Mouse (Mus musculus): ENCODE measurements at regions not wholly inside any gene's neighbourhood (a gene's known extent, or its start where the extent isn't known, plus 50 kb on each side); places are given as distances from the start of the nearest gene placed in this dataset.

DNA sequence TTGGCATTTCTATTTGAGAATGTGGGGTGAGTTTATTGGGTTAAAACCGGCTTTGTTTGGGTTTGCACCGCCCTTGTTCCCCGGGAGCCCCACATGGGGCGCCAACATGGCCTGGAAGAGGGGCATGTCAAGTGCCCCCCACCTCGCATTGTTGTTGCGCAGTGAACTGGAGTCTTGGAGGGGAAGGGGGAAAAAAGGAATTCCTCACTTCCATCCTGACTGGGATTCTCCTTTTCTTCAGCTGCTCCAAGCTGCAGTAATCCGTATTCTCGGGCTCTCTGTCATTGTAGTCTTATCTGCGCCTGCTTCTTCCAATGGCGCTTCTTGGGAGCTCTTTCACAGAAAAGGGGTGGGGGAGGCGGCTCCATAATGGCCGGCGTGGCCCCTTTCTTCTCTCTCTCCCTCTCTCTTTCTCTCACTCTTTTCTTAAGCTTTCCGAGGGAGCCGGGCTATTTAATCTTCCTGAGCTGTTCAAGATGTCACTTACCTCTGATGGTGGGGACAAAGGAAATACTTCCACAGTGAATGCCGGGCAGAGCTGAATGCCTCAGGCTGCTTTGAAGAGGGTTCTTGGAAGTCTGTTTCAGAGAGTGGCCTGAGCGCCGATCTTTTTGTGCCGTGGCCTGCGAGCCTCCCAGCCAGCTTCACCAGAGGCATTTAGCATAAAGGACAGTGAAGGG, 218.6 kb downstream of the Mycn start:
- Histone ChIP-seq H3K9me3 (ENCODE audit: control insufficient read depth, low read length) (no peaks in the 10 kb centered on the region), H3K27ac (no peak overlapping the region), H3K4me3 (ENCODE audit: insufficient read depth in 1 of 2, low read depth in 2 of 2, low read length in 2 of 2) (no peak overlapping the region), H3K4me1 (replicated peaks; ENCODE audit: control insufficient read depth in 2 of 2, insufficient read depth in 2 of 2, low read length in 1 of 2) (0 out of 4 replicates have a peak, but pooled peaks cover 0 to 1% of the 10 kb centered on the region in 2 experiments), H3K9ac (replicated peaks) (no peak overlapping the region), H3K36me3 (replicated peaks; ENCODE audit: control insufficient read depth, insufficient read depth, low read depth) (no peaks in the 10 kb centered on the region), H3K27me3 (ENCODE audit: control insufficient read depth, insufficient read depth, low read length) (no peaks in the 10 kb centered on the region; the same call in 1 of the 2 replicates), H3K4me2 (ENCODE audit: low read depth) (no peak overlapping the region)
- 80% methylated on average over 20 of the region's 20 CpGs for WGBS (ENCODE audit: insufficient replicate concordance)
- no peak for ATAC-seq (ENCODE audit: insufficient read depth)
- no peak for DNase-seq (ENCODE audit: low read depth in 3 of 3, low spot score in 3 of 3)
- TF ChIP-seq CTCF (IDR thresholded peaks at IDR 0.05; ENCODE audit: low read depth), result no peak
- TF ChIP-seq EP300 (IDR thresholded peaks at IDR 0.05; ENCODE audit: low read depth), result no peak

DNA sequence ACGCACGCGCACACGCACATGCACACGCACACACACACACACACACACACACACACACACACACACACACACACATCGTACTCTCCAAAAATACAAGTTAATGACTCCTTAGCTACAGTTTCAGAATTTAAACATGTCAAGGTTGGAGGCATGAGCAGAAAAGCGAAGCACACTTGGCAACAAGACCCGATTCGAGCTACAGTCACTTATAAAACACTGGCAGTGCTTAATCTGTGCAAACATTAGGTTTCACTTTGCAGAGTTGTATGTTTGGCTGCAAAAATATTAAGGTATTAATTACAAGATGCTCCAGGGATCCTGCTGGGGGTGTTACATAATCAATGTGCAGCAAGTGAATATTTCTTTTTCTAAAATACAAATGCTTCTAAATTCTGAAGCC, 225.0 kb downstream of the Mycn start:
- no peak overlapping the region for H3K4me2 ChIP-seq (ENCODE audit: low read depth)
- no peaks in the 10 kb centered on the region for H3K9me3 ChIP-seq (ENCODE audit: control insufficient read depth, low read length)
- no peak overlapping the region for H3K4me3 ChIP-seq (ENCODE audit: insufficient read depth in 1 of 2, low read depth in 2 of 2, low read length in 2 of 2)
- H3K36me3 ChIP-seq (replicated peaks; ENCODE audit: control insufficient read depth, insufficient read depth, low read depth), result no peaks in the 10 kb centered on the region
- DNase-seq (ENCODE audit: low read depth in 3 of 3, low spot score in 3 of 3) (no peak), ATAC-seq (ENCODE audit: insufficient read depth) (no peak)
- H3K27me3 ChIP-seq (ENCODE audit: control insufficient read depth, insufficient read depth, low read length), result no peaks in the 10 kb centered on the region
- no peak overlapping the region for H3K27ac ChIP-seq
- no peak overlapping the region for H3K9ac ChIP-seq (replicated peaks)
- H3K4me1 ChIP-seq (replicated peaks; ENCODE audit: control insufficient read depth in 2 of 2, insufficient read depth in 2 of 2, low read length in 1 of 2), result no peaks in the 10 kb centered on the region
- no peak for TF ChIP-seq CTCF (IDR thresholded peaks at IDR 0.05; ENCODE audit: low read depth)
- WGBS (ENCODE audit: insufficient replicate concordance), result 74% methylated on average over 9 of the region's 9 CpGs

DNA sequence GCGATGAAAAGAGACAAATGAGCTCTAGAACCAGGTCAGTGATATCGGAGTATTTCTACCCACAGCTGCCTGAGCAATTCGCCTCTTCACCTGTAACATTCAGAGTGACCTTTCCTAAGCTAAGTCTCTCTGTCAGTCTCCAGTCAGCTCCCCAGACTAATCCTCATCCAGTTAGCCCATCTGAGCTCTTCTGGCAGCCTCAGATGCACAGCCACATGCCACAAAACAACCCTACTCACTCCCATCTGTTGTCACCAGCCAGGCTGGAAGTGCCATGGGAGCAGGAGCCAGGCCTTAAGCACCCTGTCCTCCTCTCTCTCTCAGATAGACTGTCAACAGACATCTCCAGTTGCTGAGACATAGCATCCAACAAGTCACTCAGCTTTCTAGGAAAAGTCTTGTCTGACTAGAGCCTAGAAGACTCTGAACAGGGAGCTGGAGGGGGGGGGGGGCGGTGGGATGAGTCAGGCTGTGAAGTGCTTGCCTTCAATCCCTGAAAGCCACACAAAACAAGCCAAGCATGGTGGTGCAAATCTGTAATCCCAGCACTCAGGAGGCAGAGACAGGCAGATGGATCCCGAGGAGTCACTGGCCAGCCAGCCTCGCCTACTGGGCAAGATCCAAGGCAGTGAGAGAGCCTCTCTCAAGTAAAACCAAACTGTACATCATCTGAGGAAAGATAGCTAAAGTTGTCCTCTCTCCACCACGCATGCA, 225.6 kb downstream of the Mycn start:
- no peaks in the 10 kb centered on the region for H3K9me3 ChIP-seq (ENCODE audit: control insufficient read depth, low read length)
- no peak overlapping the region for H3K4me2 ChIP-seq (ENCODE audit: low read depth)
- H3K27ac ChIP-seq, result no peak overlapping the region
- no peak for DNase-seq (ENCODE audit: low read depth in 3 of 3, low spot score in 3 of 3)
- no peaks in the 10 kb centered on the region for H3K4me1 ChIP-seq (replicated peaks; ENCODE audit: control insufficient read depth in 2 of 2, insufficient read depth in 2 of 2, low read length in 1 of 2)
- H3K27me3 ChIP-seq (ENCODE audit: control insufficient read depth, insufficient read depth, low read length), result no peaks in the 10 kb centered on the region
- H3K36me3 ChIP-seq (replicated peaks; ENCODE audit: control insufficient read depth, insufficient read depth, low read depth), result no peaks in the 10 kb centered on the region
- TF ChIP-seq EP300 (IDR thresholded peaks at IDR 0.05; ENCODE audit: low read depth) (no peak), CTCF (IDR thresholded peaks at IDR 0.05; ENCODE audit: low read depth) (no peak)
- H3K9ac ChIP-seq (replicated peaks), result no peak overlapping the region
- ATAC-seq (ENCODE audit: insufficient read depth), result no peak
- WGBS (ENCODE audit: insufficient replicate concordance), result 57% methylated on average over 7 of the region's 7 CpGs
- no peak overlapping the region for H3K4me3 ChIP-seq (ENCODE audit: insufficient read depth in 1 of 2, low read depth in 2 of 2, low read length in 2 of 2)

DNA sequence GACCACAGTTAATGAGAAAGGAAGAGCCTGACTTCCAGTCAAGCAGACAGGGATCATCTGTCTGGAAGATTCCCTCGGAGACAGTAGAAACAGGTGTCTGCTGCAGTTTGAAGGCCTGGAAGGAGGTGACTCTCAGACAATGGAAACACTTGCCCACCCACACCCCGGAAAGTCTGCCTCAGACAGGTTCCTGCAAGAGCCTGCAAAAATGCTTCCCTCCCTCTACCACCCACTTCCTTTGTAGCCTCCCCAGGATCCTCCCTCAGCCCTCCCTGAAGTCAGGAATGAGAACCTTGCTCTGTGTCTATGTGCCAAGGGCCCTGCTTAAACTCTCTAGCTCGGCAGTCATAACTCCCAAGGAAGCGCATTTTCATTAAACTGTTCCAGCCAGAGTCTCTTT, 226.2 kb downstream of the Mycn start:
- TF ChIP-seq CTCF (IDR thresholded peaks at IDR 0.05; ENCODE audit: low read depth) (no peak), EP300 (IDR thresholded peaks at IDR 0.05; ENCODE audit: low read depth) (no peak)
- Histone ChIP-seq H3K4me3 (ENCODE audit: insufficient read depth in 1 of 2, low read depth in 2 of 2, low read length in 2 of 2) (no peak overlapping the region), H3K9me3 (ENCODE audit: control insufficient read depth, low read length) (no peaks in the 10 kb centered on the region), H3K4me2 (ENCODE audit: low read depth) (no peak overlapping the region), H3K27ac (no peak overlapping the region), H3K27me3 (ENCODE audit: control insufficient read depth, insufficient read depth, low read length) (no peaks in the 10 kb centered on the region), H3K9ac (replicated peaks) (no peak overlapping the region), H3K4me1 (replicated peaks; ENCODE audit: control insufficient read depth in 2 of 2, insufficient read depth in 2 of 2, low read length in 1 of 2) (no peaks in the 10 kb centered on the region), H3K36me3 (replicated peaks; ENCODE audit: control insufficient read depth, insufficient read depth, low read depth) (no peaks in the 10 kb centered on the region)
- 57% methylated on average over 4 of the region's 4 CpGs for WGBS (ENCODE audit: insufficient replicate concordance)
- DNase-seq (ENCODE audit: low read depth in 3 of 3, low spot score in 3 of 3) (no peak), ATAC-seq (ENCODE audit: insufficient read depth) (no peak)

DNA sequence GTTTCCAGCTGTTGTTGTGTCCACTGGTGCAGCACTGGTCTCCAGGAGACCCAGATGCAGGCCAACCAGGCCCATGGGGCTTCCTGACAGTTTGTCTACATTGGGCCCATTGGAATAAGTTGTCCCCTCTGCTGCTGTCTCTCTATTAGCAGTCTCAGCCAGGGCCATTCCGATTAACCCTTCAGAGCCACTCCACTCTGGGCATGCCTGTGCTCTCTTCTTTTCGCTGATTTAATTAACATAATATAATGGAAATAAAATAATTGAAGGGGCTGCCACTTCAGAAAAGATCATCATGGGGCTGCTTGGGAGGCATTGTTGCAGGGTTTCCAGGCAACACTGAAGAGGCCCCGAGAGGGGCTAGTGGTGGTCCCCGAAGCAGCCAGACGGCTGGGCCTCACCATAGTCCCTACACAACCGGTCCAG, 231.5 kb downstream of the Mycn start:
- no peak overlapping the region for H3K9ac ChIP-seq (replicated peaks)
- DNase-seq (ENCODE audit: low read depth in 3 of 3, low spot score in 3 of 3), result no peak
- no peak for TF ChIP-seq EP300 (IDR thresholded peaks at IDR 0.05; ENCODE audit: low read depth)
- TF ChIP-seq CTCF (IDR thresholded peaks at IDR 0.05; ENCODE audit: low read depth), result no peak
- WGBS (ENCODE audit: insufficient replicate concordance), result 65% methylated on average over 6 of the region's 6 CpGs
- H3K27ac ChIP-seq, result no peak overlapping the region
- H3K9me3 ChIP-seq (ENCODE audit: control insufficient read depth, low read length), result no peaks in the 10 kb centered on the region
- H3K4me1 ChIP-seq (replicated peaks; ENCODE audit: control insufficient read depth in 2 of 2, insufficient read depth in 2 of 2, low read length in 1 of 2), result no peaks in the 10 kb centered on the region
- no peak overlapping the region for H3K4me3 ChIP-seq (ENCODE audit: insufficient read depth in 1 of 2, low read depth in 2 of 2, low read length in 2 of 2)
- H3K4me2 ChIP-seq (ENCODE audit: low read depth), result no peak overlapping the region
- H3K36me3 ChIP-seq (replicated peaks; ENCODE audit: control insufficient read depth, insufficient read depth, low read depth), result no peaks in the 10 kb centered on the region
- ATAC-seq (ENCODE audit: insufficient read depth), result no peak
- H3K27me3 ChIP-seq (ENCODE audit: control insufficient read depth, insufficient read depth, low read length), result no peaks in the 10 kb centered on the region
